ENCODE assay signal across 9 mouse cellular contexts in genomic region chr14:54925349-54926342, GRCm38 (mm10). TPM values are rescaled to one million over a fixed set of nuclear protein-coding genes. Genes with fewer than 3 reads are reported as not detected.
A peak's percentile ranks its signal among the peaks of the same experiment; 100 is the strongest.
DNase-seq lines count a peak whose midpoint lies in the region; ATAC-seq lines count a peak whose summit lies in the region.
"Had no signal": no experiment of that assay in that cellular context is flagged by ENCODE, and none has a peak within 500 bp of the region (broad histone marks: within the 10 kb centered on the region; RNA-seq: fewer than 3 reads in every experiment).

TSS of gene Efs (minus strand) at chr14:54926126.

- peak within 1 kb of the TSS; percentile 51 for H3K4me3 ChIP-seq in forebrain, embryonic 15.5 days

- peak within 1 kb of the TSS; percentile 78 for H3K9ac ChIP-seq in forebrain, embryonic 15.5 days (replicated peaks)

- H3K36me3 ChIP-seq in forebrain, embryonic 15.5 days, result peaks cover 12% of the 10 kb centered on the region

- DNase-seq in MN1 (ENCODE audit: low spot score), result peak; percentile 59
- DNase-seq in cerebellum, adult 18-20 months, result peak; percentile 42 to 65
- DNase-seq in heart, postnatal 14 days, result peak; percentile 71 to 74
- peak; percentile 80 to 88 for DNase-seq in kidney, postnatal 4 days
- peak; percentile 50 for DNase-seq in lung, postnatal 14 days
- DNase-seq in right cerebral cortex, postnatal 14 days, result peak; percentile 57
- no peak for DNase-seq in spleen, postnatal 10 days (ENCODE audit: low spot score in 2 of 2)

- WGBS in forebrain, embryonic 15.5 days, result 1% methylated on average over 57 of the region's 57 CpGs

- H3K27ac ChIP-seq in forebrain, embryonic 15.5 days (replicated peaks), result peak within 1 kb of the TSS; percentile 96

- peak; percentile 67 for ATAC-seq in forebrain, embryonic 15.5 days (replicated peaks)
- ATAC-seq: Patski had no signal

- peaks cover 11% of the 10 kb centered on the region; the same call in 1 of the 2 replicates for H3K9me3 ChIP-seq in forebrain, embryonic 15.5 days

- no peaks in the 10 kb centered on the region for H3K27me3 ChIP-seq in forebrain, embryonic 15.5 days

- intact Hi-C loops in heart, postnatal 14 days (cut with DNase I), result no loop called here

- peak within 1 kb of the TSS; percentile 90 for H3K4me2 ChIP-seq in forebrain, embryonic 15.5 days (replicated peaks)

- H3K4me1 ChIP-seq in forebrain, embryonic 15.5 days, result peaks cover 37% of the 10 kb centered on the region

RNA-seq across cellular contexts. Expression of gene Efs, which starts in this region (rescaled TPM):
- polyA plus RNA-seq in forebrain, embryonic 15.5 days (2015; fragmentation: Nextera tagmentation; extraction: Ambion mirVana), result 27.6 and 30.4 TPM in 2 replicates
- 1 to 10 TPM; 4.1 to 4.6 TPM for total RNA-seq in heart, postnatal 14 days (2021)
- polyA plus RNA-seq: Patski had no signal

Comparison
In these comparisons a context has a peak if more than half of its experiments do, and no peak if none do; other contexts are left out.
1. DNase-seq: peak in MN1 (single experiment), cerebellum, adult 18-20 months (2 of 2), heart, postnatal 14 days (2 of 2), kidney, postnatal 4 days (2 of 2), lung, postnatal 14 days (single experiment) and right cerebral cortex, postnatal 14 days (single experiment); none in spleen, postnatal 10 days (0 of 2).